Mouse (Mus musculus) forebrain, postnatal 0 days (tissue): ENCODE results near the gene Gtf2i. TPM values are rescaled to one million over a fixed set of nuclear protein-coding genes. Genes with fewer than 3 reads are reported as not detected.
A peak's percentile ranks its signal among the peaks of the same experiment; 100 is the strongest.

Experiments used
- ATAC-seq: fragments of 200-750 bp; cut with Nextera tagmentation; 2 replicates; pipeline ENCODE4 v1.8.0; 2017; ENCODE audit warnings: mild to moderate bottlenecking, moderate library complexity
- DNase-seq: peaks from one replicate; pipeline ENCODE4 v3.0.0-alpha.2; 2015
- H3K27ac ChIP-seq: fragments of 300-500 bp; sonication (generic); 2 replicates; pipeline ENCODE4 v1.5.1; 2014; ENCODE audit warnings: low read depth, mild to moderate bottlenecking, antibody characterized with exemption, low read length, moderate library complexity, mixed read lengths
- H3K27me3 ChIP-seq: fragments of 300-500 bp; sonication (generic); 2 replicates; pipeline ENCODE4 v1.6.1; 2014; ENCODE audit warnings: mild to moderate bottlenecking, low read length, mixed read lengths; ENCODE audit not compliant: insufficient read depth
- H3K36me3 ChIP-seq: fragments of 300-500 bp; sonication (generic); 2 replicates; pipeline ENCODE4 v1.6.1; 2014; ENCODE audit warnings: mild to moderate bottlenecking, moderate library complexity; ENCODE audit not compliant: insufficient read depth
- H3K4me1 ChIP-seq: fragments of 300-500 bp; sonication (generic); 2 replicates; pipeline ENCODE4 v1.6.1; 2014; ENCODE audit warnings: antibody characterized with exemption; ENCODE audit not compliant: insufficient read depth
- H3K4me2 ChIP-seq: fragments of 300-500 bp; sonication (generic); 2 replicates; pipeline ENCODE4 v1.6.1; 2014; ENCODE audit warnings: low read depth, mild to moderate bottlenecking, moderate library complexity
- H3K4me3 ChIP-seq: fragments of 300-500 bp; sonication (generic); 2 replicates; pipeline ENCODE4 v1.5.1; 2014; ENCODE audit warnings: low read depth, low read length, mixed read lengths
- H3K9ac ChIP-seq: fragments of 300-500 bp; sonication (generic); 2 replicates; pipeline ENCODE4 v1.6.1; 2014; ENCODE audit warnings: mild to moderate bottlenecking
- H3K9me3 ChIP-seq: fragments of 300-500 bp; sonication (generic); 2 replicates; pipeline ENCODE4 v1.6.1; 2016; ENCODE audit warnings: low read length
- CTCF ChIP-seq: sonication (generic); IDR thresholded peaks from 2 replicates; pipeline ENCODE4 v1.5.1; 2016; ENCODE audit warnings: antibody characterized with exemption, control low read depth, low read depth
- WGBS: fragments of 180-500 bp; shearing (Covaris S2); extraction: QIAGEN DNeasy Blood & Tissue Kit; methylation state at CpG from one replicate; pipeline ENCODE4 v1.1.7; 2014; 5-methylcytosine and 5-hydroxymethylcytosine counted together
- polyA plus RNA-seq: library from polyadenylated mRNA; unstranded; fragments of >200 nt; fragmentation: Nextera tagmentation; extraction: Ambion mirVana; gene quantifications from 2 replicates; pipeline ENCODE4 v1.2.1, GENCODE M21; 2015
- total RNA-seq: library from RNA; depleted of rRNA; stranded (reverse); fragments of >200 nt; gene quantifications from 2 replicates; pipeline ENCODE4 v1.2.3, GENCODE M21; 2014

The Gtf2i gene
- total and polyA plus RNA-seq, 2 experiments from 2014 or later, result 85.6 to 120 TPM

GRCm38 (mm10) chr5:134232111-134232510 lies 82.4 kb downstream of the Gtf2i start:
- DNase-seq (no peak), ATAC-seq (no peak)
- Histone ChIP-seq H3K9ac (no peak overlapping the region), H3K4me1 (0 out of 2 replicates have a peak, but pooled peaks cover 5% of the 10 kb centered on the region), H3K27ac (no peak overlapping the region), H3K36me3 (peaks cover 17% of the 10 kb centered on the region), H3K4me3 (no peak overlapping the region), H3K4me2 (no peak overlapping the region), H3K9me3 (no peaks in the 10 kb centered on the region), H3K27me3 (no peaks in the 10 kb centered on the region)
- 71% methylated on average over 6 of the region's 6 CpGs for whole genome bisulfite sequencing
- no peak for TF ChIP-seq CTCF

- no peaks in the 10 kb centered on the region for H3K9me3 ChIP-seq
- H3K27me3 ChIP-seq, result no peaks in the 10 kb centered on the region
- 0 out of 2 replicates have a peak, but pooled peaks cover 5% of the 10 kb centered on the region for H3K4me1 ChIP-seq
- no peak overlapping the region for H3K4me3 ChIP-seq
- DNase-seq (no peak), ATAC-seq (no peak)
- no peak overlapping the region for H3K9ac ChIP-seq
- no peak overlapping the region for H3K27ac ChIP-seq
- H3K4me2 ChIP-seq, result no peak overlapping the region
- H3K36me3 ChIP-seq, result peaks cover 10% of the 10 kb centered on the region
- no peak for TF ChIP-seq CTCF
- 77% methylated on average over 5 of the region's 5 CpGs for WGBS
Measured at GRCm38 (mm10) chr5:134231376-134231775, 83.2 kb downstream of the Gtf2i start.

- DNase-seq, result no peak
- no peaks in the 10 kb centered on the region for H3K36me3 ChIP-seq
- H3K4me2 ChIP-seq, result no peak within 1 kb of the TSS
- no peak within 1 kb of the TSS for H3K4me3 ChIP-seq
- H3K9me3 ChIP-seq, result no peaks in the 10 kb centered on the region
- no peak within 1 kb of the TSS for H3K9ac ChIP-seq
- H3K27ac ChIP-seq, result no peak within 1 kb of the TSS
- H3K27me3 ChIP-seq, result no peaks in the 10 kb centered on the region
- no peaks in the 10 kb centered on the region for H3K4me1 ChIP-seq
- WGBS, result 93% methylated on average over 7 of the region's 7 CpGs
- no peak for TF ChIP-seq CTCF
- no peak for ATAC-seq
Measured at GRCm38 (mm10) chr5:134229391-134229790, 85.2 kb downstream of the Gtf2i start, which contains the start of gene Ncf1. Ncf1 (minus strand) TSS chr5:134229625.

- no peaks in the 10 kb centered on the region for H3K27me3 ChIP-seq
- no peak overlapping the region for H3K4me3 ChIP-seq
- TF ChIP-seq CTCF, result no peak
- H3K4me1 ChIP-seq, result no peaks in the 10 kb centered on the region
- WGBS, result 87% methylated on average over 6 of the region's 6 CpGs
- no peak overlapping the region for H3K4me2 ChIP-seq
- H3K9ac ChIP-seq, result no peak overlapping the region
- DNase-seq, result no peak
- H3K9me3 ChIP-seq, result no peaks in the 10 kb centered on the region
- H3K27ac ChIP-seq, result no peak overlapping the region
- no peak for ATAC-seq
- no peaks in the 10 kb centered on the region for H3K36me3 ChIP-seq
Measured at GRCm38 (mm10) chr5:134228249-134228638, 86.3 kb downstream of the Gtf2i start.

- Histone ChIP-seq H3K27ac (no peak overlapping the region), H3K27me3 (0 out of 2 replicates have a peak, but pooled peaks cover under 1% of the 10 kb centered on the region), H3K9ac (no peak overlapping the region), H3K36me3 (no peaks in the 10 kb centered on the region), H3K9me3 (no peaks in the 10 kb centered on the region), H3K4me3 (no peak overlapping the region), H3K4me2 (no peak overlapping the region), H3K4me1 (no peaks in the 10 kb centered on the region)
- no peak for ATAC-seq
- 40% methylated on average over 11 of the region's 11 CpGs for WGBS
- peak; percentile 56 for TF ChIP-seq CTCF
- DNase-seq, result peak; percentile 44
Measured at GRCm38 (mm10) chr5:134227574-134228248, 86.8 kb downstream of the Gtf2i start.

- no peak overlapping the region for H3K9ac ChIP-seq
- no peaks in the 10 kb centered on the region for H3K4me1 ChIP-seq
- H3K4me2 ChIP-seq, result no peak overlapping the region
- H3K27me3 ChIP-seq, result peaks cover 8% of the 10 kb centered on the region; the same call in 1 of the 2 replicates
- no peaks in the 10 kb centered on the region for H3K36me3 ChIP-seq
- 79% methylated on average over 12 of the region's 12 CpGs for WGBS
- no peak for TF ChIP-seq CTCF
- no peak for ATAC-seq
- no peaks in the 10 kb centered on the region for H3K9me3 ChIP-seq
- no peak for DNase-seq
- no peak overlapping the region for H3K4me3 ChIP-seq
- H3K27ac ChIP-seq, result no peak overlapping the region
Measured at GRCm38 (mm10) chr5:134226946-134227345, 87.6 kb downstream of the Gtf2i start.

GRCm38 (mm10) chr5:134225110-134225901 lies 89.3 kb downstream of the Gtf2i start:
- WGBS, result 85% methylated on average over 30 of the region's 30 CpGs

More at GRCm38 (mm10) chr5:134225110-134225901, 89.3 kb downstream of the Gtf2i start:
- no peak for TF ChIP-seq CTCF
- Histone ChIP-seq H3K4me3 (no peak overlapping the region), H3K4me2 (no peak overlapping the region), H3K27ac (no peak overlapping the region), H3K4me1 (no peaks in the 10 kb centered on the region), H3K9ac (no peak overlapping the region), H3K27me3 (peaks cover 10% of the 10 kb centered on the region), H3K36me3 (no peaks in the 10 kb centered on the region), H3K9me3 (no peaks in the 10 kb centered on the region)
- ATAC-seq, result no peak
- no peak for DNase-seq
